In genomic region chr1:58651571-58652456, GRCm38 (mm10) we compare ENCODE assay signal across 9 mouse cellular contexts. TPM values are rescaled to one million over a fixed set of nuclear protein-coding genes. Genes with fewer than 3 reads are reported as not detected.
DNase-seq lines count a peak whose midpoint lies in the region; ATAC-seq and TF ChIP-seq lines count a peak whose summit lies in the region.
"Not testable (repeated sequence)": the region's sequence is repeated elsewhere in the genome, so short reads cannot be mapped to it uniquely, and the experiment has no call there.
"Had no signal": no experiment of that assay in that cellular context is flagged by ENCODE, and none has a peak within 500 bp of the region (broad histone marks: within the 10 kb centered on the region; RNA-seq: fewer than 3 reads in every experiment).

No protein-coding gene starts in this region.

- TF ChIP-seq EP300 in MEL (IDR thresholded peaks at IDR 0.05; ENCODE audit: low read depth in 1 of 2, low read length in 2 of 2): not testable (repeated sequence)

- H3K27me3 ChIP-seq in MEL (ENCODE audit: control insufficient read depth in 1 of 2, insufficient read depth in 2 of 2, low read length in 2 of 2); embryonic facial prominence, embryonic 11.5 days (ENCODE audit: control insufficient read depth, insufficient read depth, low read length); hindbrain, embryonic 16.5 days (replicated peaks; ENCODE audit: control insufficient read depth, insufficient read depth, low read length); limb, embryonic 10.5 days (ENCODE audit: low read depth, poor library complexity, severe bottlenecking); lung, embryonic 15.5 days; neural tube, embryonic 12.5 days (replicated peaks): not testable (repeated sequence)

- TF ChIP-seq POLR2A in MEL (IDR thresholded peaks at IDR 0.05; ENCODE audit: control insufficient read depth in 1 of 2, insufficient read depth in 1 of 2, low read depth in 1 of 2, low read length in 2 of 2, poor library complexity in 1 of 2): not testable (repeated sequence)

- peak overlapping the region; percentile 89 to 97 for H3K4me3 ChIP-seq in MEL (ENCODE audit: control insufficient read depth in 1 of 2, insufficient read depth in 1 of 2, low read depth in 2 of 2, low read length in 2 of 2)
- H3K4me3 ChIP-seq in embryonic facial prominence, embryonic 11.5 days (ENCODE audit: low read depth, low read length): peak overlapping the region; percentile 49; the same call in 1 of the 2 replicates
- peak overlapping the region; percentile 52 for H3K4me3 ChIP-seq in hindbrain, embryonic 16.5 days (ENCODE audit: low read length)
- H3K4me3 ChIP-seq in limb, embryonic 10.5 days: peak overlapping the region; percentile 61
- H3K4me3 ChIP-seq in lung, embryonic 15.5 days: peak overlapping the region; percentile 59
- peak overlapping the region; percentile 59 for H3K4me3 ChIP-seq in neural tube, embryonic 12.5 days

- H3K79me2 ChIP-seq in MEL (ENCODE audit: control insufficient read depth, insufficient read depth, low read length, poor library complexity): not testable (repeated sequence)

- H3K9ac ChIP-seq in MEL (ENCODE audit: control insufficient read depth, low read depth, low read length, poor library complexity, severe bottlenecking): peak overlapping the region; percentile 87
- H3K9ac ChIP-seq in embryonic facial prominence, embryonic 11.5 days (replicated peaks; ENCODE audit: low read length): peak overlapping the region; percentile 78
- H3K9ac ChIP-seq in hindbrain, embryonic 16.5 days (ENCODE audit: low read depth, low read length); lung, embryonic 15.5 days; neural tube, embryonic 12.5 days: not testable (repeated sequence)

- DNase-seq in MEL (ENCODE audit: low read depth, low spot score); embryonic facial prominence, embryonic 11.5 days (ENCODE audit: low spot score); limb, embryonic 10.5 days (ENCODE audit: low spot score): not testable (repeated sequence)
- DNase-seq in heart, adult 11 months: peak; percentile 82

- ATAC-seq in embryonic facial prominence, embryonic 11.5 days (replicated peaks; ENCODE audit: insufficient number of reproducible peaks, low FRiP score, low TSS enrichment, low read depth); hindbrain, embryonic 16.5 days; lung, embryonic 15.5 days (ENCODE audit: borderline replicate concordance, extremely low read depth, low FRiP score, low TSS enrichment); neural tube, embryonic 12.5 days (ENCODE audit: low FRiP score, low read depth): not testable (repeated sequence)

- H3K27ac ChIP-seq in MEL (ENCODE audit: control insufficient read depth, low read depth, low read length); embryonic facial prominence, embryonic 11.5 days (replicated peaks; ENCODE audit: low read depth, low read length); hindbrain, embryonic 16.5 days (ENCODE audit: low read depth, low read length); lung, embryonic 15.5 days; neural tube, embryonic 12.5 days: not testable (repeated sequence)
- H3K27ac ChIP-seq in limb, embryonic 10.5 days: peak overlapping the region; percentile 88; the same call in 1 of the 2 replicates

- TF ChIP-seq RAD21 in MEL (IDR thresholded peaks at IDR 0.05; ENCODE audit: low read depth, low read length): not testable (repeated sequence)

- H3K9me3 ChIP-seq in MEL (replicated peaks; ENCODE audit: insufficient read depth, low read length); embryonic facial prominence, embryonic 11.5 days (replicated peaks; ENCODE audit: control insufficient read depth, low read length); hindbrain, embryonic 16.5 days (ENCODE audit: control insufficient read depth, low read length); limb, embryonic 10.5 days (replicated peaks); lung, embryonic 15.5 days; neural tube, embryonic 12.5 days: not testable (repeated sequence)

- TF ChIP-seq CTCF in MEL (IDR thresholded peaks at IDR 0.05 in 2 of 3, conservative IDR thresholded peaks at IDR 0.05 in 1 of 3; ENCODE audit: control insufficient read depth in 1 of 3, insufficient read depth in 1 of 3, low read depth in 2 of 3, low read length in 3 of 3, poor library complexity in 1 of 3, severe bottlenecking in 1 of 3): not testable (repeated sequence)

- H3K36me3 ChIP-seq in MEL (ENCODE audit: control insufficient read depth in 1 of 2, insufficient read depth in 2 of 2, low read length in 2 of 2); embryonic facial prominence, embryonic 11.5 days (replicated peaks; ENCODE audit: control insufficient read depth, insufficient read depth, low read depth, low read length); hindbrain, embryonic 16.5 days (ENCODE audit: control insufficient read depth, insufficient read depth, low read length); limb, embryonic 10.5 days; lung, embryonic 15.5 days; neural tube, embryonic 12.5 days: not testable (repeated sequence)

- H3K4me1 ChIP-seq in MEL (ENCODE audit: control insufficient read depth in 1 of 2, insufficient read depth in 2 of 2, low read length in 2 of 2); embryonic facial prominence, embryonic 11.5 days (ENCODE audit: control insufficient read depth, insufficient read depth, low read length); hindbrain, embryonic 16.5 days (ENCODE audit: control insufficient read depth, insufficient read depth, low read depth, low read length); limb, embryonic 10.5 days; lung, embryonic 15.5 days; neural tube, embryonic 12.5 days: not testable (repeated sequence)

- 83% methylated on average over 17 of the region's 17 CpGs for WGBS in embryonic facial prominence, embryonic 11.5 days
- WGBS in hindbrain, embryonic 16.5 days: 87% methylated on average over 17 of the region's 17 CpGs
- 86% methylated on average over 17 of the region's 17 CpGs for WGBS in limb, embryonic 10.5 days
- 78% methylated on average over 17 of the region's 17 CpGs for WGBS in lung, embryonic 15.5 days
- WGBS in neural tube, embryonic 12.5 days: 88% methylated on average over 17 of the region's 17 CpGs

- peak overlapping the region; percentile 76 for H3K4me2 ChIP-seq in embryonic facial prominence, embryonic 11.5 days (ENCODE audit: low read depth, low read length)
- H3K4me2 ChIP-seq in hindbrain, embryonic 16.5 days (ENCODE audit: low read length): peak overlapping the region; percentile 68
- H3K4me2 ChIP-seq in lung, embryonic 15.5 days: peak overlapping the region; percentile 67
- peak overlapping the region; percentile 89 for H3K4me2 ChIP-seq in neural tube, embryonic 12.5 days (replicated peaks)

TF ChIP-seq in MEL, 35 proteins besides CTCF, POLR2A, EP300 and RAD21:
- 0 out of 2 replicates have a peak, but pooled peaks have one; percentile 6 for TF ChIP-seq ZNF384 (IDR thresholded peaks at IDR 0.05; ENCODE audit: low read depth, low read length)

RNA-seq across cellular contexts. Expression of gene Als2cr12, which starts 44.0 kb away (rescaled TPM):
- total RNA-seq in MEL (2012; rRNA removed): 0.10 TPM in 1 of 2 replicates, not detected in the other
- polyA plus RNA-seq in MEL (2012; ENCODE audit: insufficient read depth in 1 of 2, insufficient read length in 2 of 2, low read depth in 1 of 2, low replicate concordance in 2 of 2, missing spikeins in 1 of 2): not detected
- not detected in 2 replicates for polyA plus RNA-seq in embryonic facial prominence, embryonic 11.5 days (2014; fragmentation: Nextera tagmentation; extraction: Ambion mirVana)
- not detected in 2 replicates for polyA plus RNA-seq in hindbrain, embryonic 16.5 days (2015; fragmentation: Nextera tagmentation; extraction: Ambion mirVana)
- not detected in 2 replicates for polyA plus RNA-seq in limb, embryonic 10.5 days (2016; fragmentation: Nextera tagmentation; extraction: Ambion mirVana)
- 0.10 TPM in 1 of 2 replicates, not detected in the other for polyA plus RNA-seq in lung, embryonic 15.5 days (2015; fragmentation: Nextera tagmentation; extraction: Ambion mirVana)
- not detected in 2 replicates for polyA plus RNA-seq in neural tube, embryonic 12.5 days (2016; fragmentation: Nextera tagmentation; extraction: Ambion mirVana)
- total RNA-seq: gastrocnemius, postnatal 14 days; layer of hippocampus, postnatal 25 days had no signal

RNA-seq across cellular contexts. Expression of gene Cflar, which starts 59.5 kb away (rescaled TPM):
- total RNA-seq in MEL (2012; rRNA removed): 12.6 and 13.1 TPM in 2 replicates
- 10 to 100 TPM in 1 of 2 experiments, not detected in 1; 13.2 TPM for polyA plus RNA-seq in MEL (2012; ENCODE audit: insufficient read depth in 1 of 2, insufficient read length in 2 of 2, low read depth in 1 of 2, low replicate concordance in 2 of 2, missing spikeins in 1 of 2)
- 24.1 and 25.0 TPM in 2 replicates for polyA plus RNA-seq in embryonic facial prominence, embryonic 11.5 days (2014; fragmentation: Nextera tagmentation; extraction: Ambion mirVana)
- polyA plus RNA-seq in hindbrain, embryonic 16.5 days (2015; fragmentation: Nextera tagmentation; extraction: Ambion mirVana): 16.3 and 16.8 TPM in 2 replicates
- polyA plus RNA-seq in limb, embryonic 10.5 days (2016; fragmentation: Nextera tagmentation; extraction: Ambion mirVana): 23.2 and 26.2 TPM in 2 replicates
- polyA plus RNA-seq in lung, embryonic 15.5 days (2015; fragmentation: Nextera tagmentation; extraction: Ambion mirVana): 41.0 and 44.2 TPM in 2 replicates
- 21.5 and 22.8 TPM in 2 replicates for polyA plus RNA-seq in neural tube, embryonic 12.5 days (2016; fragmentation: Nextera tagmentation; extraction: Ambion mirVana)
